Mouse (Mus musculus): ENCODE data around the gene Gm27029. TPM values are rescaled to one million over a fixed set of nuclear protein-coding genes. Genes with fewer than 3 reads are reported as not detected.

Gene Gm27029
- total RNA-seq (2023): 0.43 TPM in 1 of 2 replicates, not detected in the other

DNA sequence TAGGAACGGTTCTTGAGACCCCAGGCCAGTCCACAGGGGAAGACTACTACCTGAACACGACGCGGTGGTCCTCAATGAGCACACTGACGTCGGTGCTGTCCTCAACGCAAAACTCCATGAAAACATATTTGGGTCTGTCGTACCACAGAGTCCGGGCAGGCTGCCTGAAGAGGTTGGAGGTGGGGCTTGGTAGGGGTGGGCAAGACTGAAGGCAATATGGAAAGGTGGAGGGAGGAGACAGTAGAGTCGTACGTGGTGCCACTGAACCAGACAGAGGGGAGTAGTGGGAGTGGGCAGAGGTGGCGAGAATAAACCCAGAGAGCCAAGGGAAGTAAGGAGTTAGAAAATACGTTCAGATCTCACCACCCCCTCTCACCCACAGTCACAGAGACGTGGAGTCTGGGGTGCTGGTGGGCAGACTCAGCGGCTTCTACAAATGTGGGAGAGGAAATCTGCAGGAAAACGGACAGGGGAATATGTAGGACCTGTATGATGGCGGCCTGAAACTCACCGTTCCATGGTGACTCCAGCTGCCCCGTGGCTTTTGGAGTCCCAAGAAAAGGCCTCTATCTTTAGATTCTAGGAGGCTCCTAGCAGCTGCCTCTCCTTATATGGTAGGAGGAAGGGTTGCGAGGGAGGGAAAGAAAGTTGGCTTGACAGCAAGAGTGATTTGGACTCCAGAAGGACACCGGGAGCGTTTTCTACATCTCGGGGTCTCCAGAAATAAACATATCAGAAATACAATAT is at the start of gene Gm27029:
Gene Gm27029 (minus strand): TSS at position 692 of the 747 bp plus-strand sequence.

DNA sequence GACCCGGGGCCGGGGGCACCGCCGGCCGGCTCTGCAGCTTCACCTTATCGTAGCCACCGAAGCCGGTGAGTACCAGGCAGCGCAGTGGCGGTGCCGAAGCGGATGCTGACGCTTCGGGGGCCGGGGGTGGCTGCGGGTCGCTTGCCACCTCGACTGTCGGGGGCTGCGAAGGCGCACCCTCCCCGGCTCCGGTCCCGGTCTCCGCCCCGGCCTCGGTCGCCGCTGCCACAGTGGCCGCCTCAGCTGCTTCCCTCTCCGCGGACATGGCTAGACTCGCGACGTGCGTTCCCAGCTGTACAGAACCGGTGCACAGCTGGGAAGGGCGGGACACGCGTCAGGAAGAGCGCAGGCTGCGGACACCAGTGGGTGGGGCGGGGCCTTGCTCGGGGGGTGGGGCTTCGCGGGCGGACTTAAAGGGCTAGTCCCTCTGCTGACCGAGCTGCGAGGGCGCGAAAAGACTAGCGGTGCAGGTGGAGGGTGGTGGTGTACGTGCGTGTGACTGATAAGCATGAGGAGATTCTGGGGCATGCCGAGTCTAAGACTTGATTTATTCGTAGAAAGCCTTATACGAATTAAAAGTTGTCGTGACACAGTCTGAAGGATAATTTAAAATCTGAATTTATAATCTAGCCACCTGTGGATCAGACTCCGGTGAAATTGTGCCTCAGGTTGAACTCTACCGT is 41.4 kb upstream of the Gm27029 start, which contains the start of gene Vat1:
Gene Vat1 (minus strand): TSS at position 362 of the 683 bp plus-strand sequence.

DNA sequence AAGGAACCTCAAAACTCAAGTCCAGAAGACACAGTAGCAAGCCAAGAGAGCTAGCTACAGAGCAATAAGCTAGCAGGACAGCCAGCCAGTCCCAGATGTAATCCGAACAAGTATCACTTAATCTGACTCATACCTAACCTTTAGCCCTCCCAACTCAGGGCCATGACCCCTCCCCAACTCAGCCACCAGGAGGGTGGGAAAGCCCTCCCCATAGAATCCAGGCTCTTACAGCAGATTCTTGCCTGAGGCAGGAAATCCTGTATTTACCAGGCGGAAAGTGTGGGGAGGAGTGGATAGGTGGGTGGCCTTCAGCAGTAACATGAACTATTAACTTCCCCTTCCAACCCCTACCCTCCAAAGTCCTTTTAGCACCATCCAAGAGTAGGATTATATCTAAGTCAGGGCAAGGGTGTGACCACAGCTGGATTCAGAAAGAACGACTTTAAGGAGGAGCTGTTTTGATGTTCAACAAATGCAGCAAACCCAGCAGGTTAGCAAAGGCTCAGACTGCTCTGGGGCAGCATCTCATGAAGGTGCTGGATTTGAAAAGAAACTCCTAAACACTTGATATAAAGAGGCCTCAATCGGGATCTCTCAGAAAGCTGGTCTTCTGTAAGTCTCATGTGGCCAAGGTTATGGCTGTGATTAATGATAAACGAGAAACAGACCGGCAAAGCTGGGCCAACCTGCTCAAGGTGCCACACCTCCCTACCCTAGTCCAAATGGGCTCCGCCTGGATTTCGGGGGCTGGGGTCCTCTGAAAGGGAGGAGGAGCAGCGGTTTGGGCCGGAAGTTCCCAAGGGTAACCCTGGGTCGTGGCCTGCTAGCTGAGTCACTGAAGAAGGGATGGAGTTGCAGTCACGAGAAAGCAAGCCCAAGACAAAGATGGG is 39.9 kb upstream of the Gm27029 start, which contains the start of gene Rnd2:
Gene Rnd2 (plus strand): TSS at position 789 of the 890 bp plus-strand sequence.

DNA sequence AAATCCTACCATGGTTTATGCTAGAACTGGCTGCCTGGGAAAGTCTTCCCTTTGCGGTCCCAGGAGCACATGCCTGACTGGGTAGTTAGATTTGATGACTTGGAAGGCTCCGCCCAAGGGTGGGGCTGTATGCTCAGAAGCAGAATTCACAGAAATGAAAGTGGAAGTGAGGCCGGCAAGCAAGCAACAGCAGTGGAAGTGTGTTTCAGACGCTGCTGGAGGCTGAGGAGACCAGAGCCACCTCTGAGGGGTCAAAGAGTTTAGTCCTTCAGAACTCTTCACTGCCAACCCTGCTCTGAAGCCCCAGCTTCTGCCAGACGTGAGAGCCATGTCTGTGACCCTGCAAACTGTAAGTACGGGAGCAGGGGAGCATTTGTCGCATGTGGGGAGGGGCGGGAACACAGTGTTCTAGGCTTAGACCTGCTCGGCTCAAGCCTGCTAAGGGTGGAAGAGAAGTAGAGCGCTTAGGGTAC is 23.7 kb upstream of the Gm27029 start, which contains the start of gene Ifi35:
Gene Ifi35 (plus strand): TSS at position 134 of the 473 bp plus-strand sequence.

GRCm38 (mm10) chr11:101442127-101442693 is 17.6 kb upstream of the Gm27029 start, which contains the start of gene Rpl27:
TSS of gene Rpl27 (plus strand) at chr11:101442298.

DNA sequence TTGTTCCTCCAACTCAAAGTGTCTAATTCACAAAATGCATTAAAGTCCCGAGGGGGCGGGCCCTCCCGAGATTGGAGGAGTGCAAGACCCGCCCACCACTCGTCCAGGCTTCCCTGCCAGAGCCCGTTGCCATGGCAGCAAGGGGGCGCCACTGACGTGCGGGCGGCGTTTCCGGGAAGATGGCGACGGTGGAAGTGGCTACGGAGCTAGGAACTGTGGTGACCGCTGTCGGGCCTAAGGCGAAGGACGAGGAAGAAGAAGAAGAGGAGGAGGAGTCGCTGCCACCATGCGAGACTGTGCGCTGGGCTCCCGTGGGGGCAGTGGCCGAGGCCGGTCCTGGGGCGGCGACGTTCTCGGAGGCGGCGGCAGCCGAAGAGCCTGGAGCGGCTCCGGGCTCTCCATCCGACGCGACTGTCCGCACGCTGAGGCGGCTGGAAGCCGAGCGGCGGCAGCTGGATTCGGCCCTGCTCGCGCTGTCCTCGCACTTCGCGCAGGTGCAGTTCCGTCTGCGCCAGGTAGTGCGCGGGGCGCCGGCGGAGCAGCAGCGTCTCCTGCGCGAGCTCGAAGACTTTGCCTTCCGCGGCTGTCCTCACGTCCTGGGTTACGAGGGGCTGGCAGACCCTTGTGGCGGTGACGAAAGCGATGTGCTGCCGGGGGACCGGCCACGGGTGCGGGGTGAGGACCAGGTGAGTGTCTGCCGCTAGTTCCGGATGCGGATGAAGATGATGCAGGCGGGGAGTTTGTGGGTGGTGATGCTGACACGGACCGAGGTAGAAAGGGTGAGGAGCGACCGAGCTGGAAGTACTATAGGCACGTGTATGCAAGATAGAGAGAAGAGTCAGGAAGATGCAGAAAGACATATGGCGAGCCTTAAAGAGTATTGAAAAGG is 573 bp upstream of the Gm27029 start, which contains the start of the genes Rundc1 and Ptges3l:
Gene Rundc1 (plus strand): TSS at position 161 of the 889 bp plus-strand sequence.
Gene Ptges3l (minus strand): TSS at position 409 of the 889 bp plus-strand sequence.

DNA sequence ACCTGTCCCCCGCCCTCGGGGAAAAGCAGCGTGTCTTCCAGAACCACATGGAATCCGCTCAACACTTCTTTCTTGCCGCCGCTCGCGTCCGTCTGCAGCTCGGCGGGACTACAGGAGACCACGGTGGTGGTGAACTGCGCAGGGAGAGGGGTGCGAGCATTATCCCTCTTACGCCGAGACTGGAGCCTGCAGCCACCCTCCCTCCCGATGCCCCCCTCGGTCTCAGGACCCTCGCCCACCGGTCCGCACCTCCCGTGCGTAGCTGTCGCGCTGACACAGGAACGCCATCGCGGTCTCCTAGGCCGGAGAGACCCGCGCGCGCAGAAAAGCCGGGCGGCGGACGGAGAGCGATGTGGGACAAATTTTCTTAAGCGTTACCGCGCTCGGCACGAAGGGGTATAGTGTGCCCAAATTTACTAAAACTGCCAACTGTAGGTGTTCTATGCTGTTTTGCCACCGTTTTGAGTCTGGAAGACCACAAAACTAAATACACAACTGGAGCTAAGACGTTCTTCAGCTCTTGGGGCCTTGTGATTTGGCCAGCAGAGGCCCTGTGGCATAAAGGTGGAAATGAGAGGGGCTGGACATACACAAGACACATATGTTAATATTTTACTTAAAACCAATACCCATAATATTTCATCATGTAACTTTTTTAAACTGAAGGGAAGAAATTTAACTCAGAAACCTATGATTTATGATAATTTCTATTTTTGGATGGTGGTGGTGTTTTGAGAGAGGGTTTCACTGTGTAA is 7.3 kb downstream of the Gm27029 start, which contains the start of gene Aarsd1:
Gene Aarsd1 (minus strand): TSS at position 515 of the 755 bp plus-strand sequence.

GRCm38 (mm10) chr11:101367326-101367935 is 57.2 kb downstream of the Gm27029 start, which contains the start of gene G6pc:
TSS of gene G6pc (plus strand) at chr11:101367561.

Other genes starting within 250 kb of the Gm27029 start
- 0.29 and 0.63 TPM in 2 replicates for gene Ccr10, start 249.4 kb downstream of the Gm27029 start, total RNA-seq (2023)
- 36.3 and 45.9 TPM in 2 replicates for gene Ezh1, start 198.3 kb downstream of the Gm27029 start, total RNA-seq (2023)
- gene Ramp2, start 178.8 kb downstream of the Gm27029 start, total RNA-seq (2023): 0.41 TPM in 1 of 2 replicates, not detected in the other
- gene Vps25, start 171.1 kb downstream of the Gm27029 start, total RNA-seq (2023): 63.2 and 66.1 TPM in 2 replicates
- 1.9 and 2.3 TPM in 2 replicates for gene Wnk4, start 164.2 kb downstream of the Gm27029 start, total RNA-seq (2023)
- 0.32 and 0.43 TPM in 2 replicates for gene Cntd1, start 145.8 kb downstream of the Gm27029 start, total RNA-seq (2023)
- gene Coa3, start 145.7 kb downstream of the Gm27029 start, total RNA-seq (2023): 25.3 and 30.8 TPM in 2 replicates
- gene Becn1, start 122.5 kb downstream of the Gm27029 start, total RNA-seq (2023): 150 and 240 TPM in 2 replicates
- 59.9 and 64.2 TPM in 2 replicates for gene Psme3, start 108.6 kb downstream of the Gm27029 start, total RNA-seq (2023)
- 2.7 and 4.6 TPM in 2 replicates for gene Aoc2, start 99.7 kb downstream of the Gm27029 start, total RNA-seq (2023)
- gene Aoc3, start 94.2 kb downstream of the Gm27029 start, total RNA-seq (2023): not detected in 2 replicates
- gene G6pc, start 57.2 kb downstream of the Gm27029 start, total RNA-seq (2023): not detected in 2 replicates
- gene Aarsd1, start 7.2 kb downstream of the Gm27029 start, total RNA-seq (2023): 12.1 and 12.4 TPM in 2 replicates
- gene Rundc1, start 289 bp upstream of the Gm27029 start, total RNA-seq (2023): 10.3 and 14.3 TPM in 2 replicates
- gene Ptges3l, start 537 bp upstream of the Gm27029 start, total RNA-seq (2023): 0.60 and 0.98 TPM in 2 replicates
- 37.3 and 45.6 TPM in 2 replicates for gene Rpl27, start 17.5 kb upstream of the Gm27029 start, total RNA-seq (2023)
- gene Ifi35, start 23.6 kb upstream of the Gm27029 start, total RNA-seq (2023): 23.6 and 24.5 TPM in 2 replicates
- 0.32 and 0.66 TPM in 2 replicates for gene Rnd2, start 40.2 kb upstream of the Gm27029 start, total RNA-seq (2023)
- 16.5 and 19.8 TPM in 2 replicates for gene Vat1, start 41.4 kb upstream of the Gm27029 start, total RNA-seq (2023)
- gene Brca1, start 127.2 kb upstream of the Gm27029 start, total RNA-seq (2023): 20.7 and 21.2 TPM in 2 replicates
- 128 and 177 TPM in 2 replicates for gene Nbr1, start 127.4 kb upstream of the Gm27029 start, total RNA-seq (2023)
- gene Tmem106a, start 157.4 kb upstream of the Gm27029 start, total RNA-seq (2023): 8.5 and 12.0 TPM in 2 replicates
- not detected in 2 replicates for gene Gm11634, start 174.5 kb upstream of the Gm27029 start, total RNA-seq (2023)
- gene Rdm1, start 202.4 kb upstream of the Gm27029 start, total RNA-seq (2023): 10.8 and 12.2 TPM in 2 replicates
- gene Arl4d, start 240.7 kb upstream of the Gm27029 start, total RNA-seq (2023): 1.3 and 2.7 TPM in 2 replicates